Mouse (Mus musculus) ES-Bruce4 (cell line): ENCODE measurements around the gene Reck.

Experiments
- CTCF ChIP-seq: IDR thresholded peaks from one replicate; pipeline ENCODE4 v1.8.1; 2011; ENCODE audit warnings: low read depth, low read length
- EP300 ChIP-seq: IDR thresholded peaks from 2 replicates; pipeline ENCODE4 v1.6.1; 2011; ENCODE audit warnings: low read depth, low read length; ENCODE audit not compliant: insufficient read depth
- POLR2A ChIP-seq: IDR thresholded peaks from one replicate; pipeline ENCODE4 v1.8.1; 2011; ENCODE audit warnings: low read length; ENCODE audit not compliant: insufficient read depth

DNA sequence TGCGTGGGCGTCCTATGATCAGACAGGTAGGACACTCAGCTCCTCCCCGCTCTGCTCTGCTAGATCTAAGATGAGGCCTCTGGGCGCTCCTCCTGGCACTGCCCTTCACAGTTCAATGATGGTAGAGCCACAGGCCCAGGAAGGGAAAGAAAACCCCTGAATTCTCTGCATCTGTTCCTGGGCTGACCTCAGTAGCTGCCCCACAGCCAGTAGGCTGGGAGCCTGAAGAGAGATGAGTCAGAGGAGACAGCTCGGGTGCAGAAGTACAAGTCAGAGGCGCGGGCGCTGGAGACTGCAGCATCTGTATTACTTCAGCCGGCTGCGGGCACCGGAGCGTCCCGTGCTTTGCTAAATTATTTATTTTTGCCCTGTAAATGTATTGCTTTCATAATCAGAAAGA is 93.3 kb downstream of the Reck start:
- TF ChIP-seq CTCF = no peak
- TF ChIP-seq POLR2A = no peak
- TF ChIP-seq EP300 = no peak
